Mouse (Mus musculus) common myeloid progenitor, adult 5-6 weeks (primary cell): ENCODE results near the gene Slamf9. TPM values are rescaled to one million over a fixed set of nuclear protein-coding genes. Genes with fewer than 3 reads are reported as not detected.

ENCODE experiments used
- ATAC-seq: replicated peaks from 2 replicates; pipeline ENCODE4 v1.8.0; 2016; ENCODE audit warnings: low read depth, mild to moderate bottlenecking, moderate TSS enrichment, inconsistent platforms; ENCODE audit not compliant: poor library complexity, severe bottlenecking
- total RNA-seq: library from RNA; stranded (forward); fragments of 200-1000, 187-1606 nt; gene quantifications from 2 replicates; pipeline ENCODE4 v1.2.3, GENCODE M21; 2017

The Slamf9 gene
- total RNA-seq, result not detected in 2 replicates

DNA sequence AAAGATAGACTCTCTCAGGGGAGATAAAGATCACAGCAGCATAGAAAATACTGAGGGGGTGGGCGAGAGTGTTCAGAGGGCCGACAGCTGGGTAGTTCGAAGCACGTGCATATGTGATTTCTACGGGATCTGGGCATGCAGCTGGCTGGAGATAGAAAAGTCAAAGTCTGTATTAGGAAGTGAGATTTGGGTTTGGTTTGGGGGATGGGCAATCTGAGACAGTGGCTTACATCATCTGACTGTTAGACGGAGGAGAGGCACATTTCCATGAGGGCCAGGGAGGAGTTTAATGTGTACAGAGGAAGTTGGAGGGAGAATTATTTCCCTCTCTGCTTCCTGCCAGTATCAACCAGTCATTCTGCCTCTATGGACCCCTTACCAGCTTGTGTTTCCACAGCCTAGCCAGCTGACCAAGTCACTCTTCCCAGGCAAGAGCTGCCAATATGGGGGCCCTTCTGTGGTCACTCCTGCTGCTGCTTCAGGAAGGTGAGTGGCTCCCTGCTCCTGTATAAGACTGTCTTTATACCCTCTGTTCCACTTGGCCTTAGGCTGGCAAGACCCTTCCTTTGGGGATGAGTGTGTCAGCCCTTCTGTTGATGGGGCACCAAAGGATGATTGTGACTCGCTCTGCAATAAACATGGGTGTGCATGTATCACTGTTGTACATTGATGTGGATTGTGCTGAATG is at the start of gene Slamf9:
Gene Slamf9, plus strand, starts transcription at position 305 of the 688 bp plus-strand sequence.
- peak; percentile 94 for ATAC-seq

DNA sequence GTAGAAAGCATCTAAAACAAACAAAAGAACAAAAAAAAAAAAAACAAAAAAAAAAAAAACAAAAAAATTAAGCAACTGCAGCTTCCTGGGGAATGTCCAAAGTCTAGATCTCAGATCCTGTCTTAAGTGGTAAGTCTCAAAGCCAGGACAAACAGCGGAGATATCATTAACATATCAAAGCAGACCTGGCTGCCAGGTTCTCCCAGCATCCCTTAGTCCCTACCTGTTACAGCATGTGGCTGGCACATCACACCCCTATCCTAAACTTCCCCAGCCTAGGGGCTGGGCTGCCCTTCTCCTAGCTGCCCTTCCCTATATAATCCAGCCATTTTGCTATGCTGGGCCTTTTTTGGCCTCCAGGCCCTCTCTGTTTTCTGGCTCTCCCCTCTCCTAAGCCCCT is 48.7 kb upstream of the Slamf9 start:
- ATAC-seq, result no peak

DNA sequence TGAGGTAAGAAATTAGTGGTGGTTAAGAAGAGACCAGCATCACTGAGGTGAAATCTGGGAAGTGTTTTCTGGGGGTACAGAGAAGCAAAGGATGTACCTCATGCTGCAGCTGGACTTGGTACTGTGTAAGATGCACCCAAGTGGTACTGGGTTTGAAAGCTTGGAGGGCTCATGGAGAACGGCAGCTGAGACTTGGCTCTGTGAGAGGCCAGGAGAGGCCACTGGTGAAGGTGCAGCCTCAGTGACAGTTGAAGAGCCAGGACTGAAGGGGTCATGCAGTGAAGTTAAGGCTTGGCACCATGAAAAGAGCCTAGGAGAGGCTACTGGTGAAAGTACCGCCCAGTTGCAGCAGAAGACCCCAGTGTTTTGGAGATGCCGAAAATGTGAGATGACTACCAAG is 47.3 kb upstream of the Slamf9 start:
- ATAC-seq, result no peak

DNA sequence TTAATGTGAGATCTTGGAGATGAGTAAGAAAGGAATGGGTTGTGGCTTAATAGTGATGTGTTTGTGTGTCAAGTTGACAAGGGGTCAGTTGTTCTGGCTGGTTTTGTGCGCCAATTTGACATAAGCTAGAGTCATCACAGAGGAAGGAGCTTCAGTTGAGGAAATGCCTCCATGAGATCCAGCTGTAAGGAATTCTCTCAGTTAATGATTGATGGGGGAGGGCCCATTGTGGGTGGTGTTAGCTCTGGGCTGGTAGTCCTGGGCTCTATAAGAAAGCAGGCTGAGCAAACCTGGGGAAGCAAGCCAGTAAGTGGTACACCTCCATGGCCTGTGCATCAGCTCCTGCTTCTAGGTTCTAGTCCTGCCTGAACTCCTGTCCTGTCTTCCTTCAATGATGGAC is 46.5 kb upstream of the Slamf9 start:
- ATAC-seq, result no peak

DNA sequence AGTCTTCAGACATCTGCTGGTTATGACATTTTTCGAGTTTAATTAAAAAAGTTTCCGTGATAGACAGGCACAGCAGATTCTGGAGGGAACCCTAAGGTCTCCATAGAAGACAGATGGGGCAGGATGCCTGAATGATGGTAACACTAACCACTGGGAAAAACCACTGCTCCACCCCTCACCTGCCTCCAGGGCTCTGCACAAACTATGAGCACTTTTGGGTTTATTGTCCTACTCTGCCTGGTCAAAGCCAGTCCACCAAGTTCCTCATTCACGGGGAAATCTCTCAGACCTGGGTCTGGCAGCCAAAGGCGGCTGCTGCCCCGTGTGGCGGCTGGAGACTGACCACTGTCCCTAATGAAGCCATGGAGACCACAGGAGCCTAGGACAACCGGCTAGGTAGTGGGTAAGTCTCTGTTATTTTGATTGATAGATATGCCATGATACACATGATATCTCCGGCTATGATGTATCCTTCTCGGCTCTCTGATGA is 44.4 kb upstream of the Slamf9 start:
- peak; percentile 25; the same call in 1 of the 2 replicates for ATAC-seq

DNA sequence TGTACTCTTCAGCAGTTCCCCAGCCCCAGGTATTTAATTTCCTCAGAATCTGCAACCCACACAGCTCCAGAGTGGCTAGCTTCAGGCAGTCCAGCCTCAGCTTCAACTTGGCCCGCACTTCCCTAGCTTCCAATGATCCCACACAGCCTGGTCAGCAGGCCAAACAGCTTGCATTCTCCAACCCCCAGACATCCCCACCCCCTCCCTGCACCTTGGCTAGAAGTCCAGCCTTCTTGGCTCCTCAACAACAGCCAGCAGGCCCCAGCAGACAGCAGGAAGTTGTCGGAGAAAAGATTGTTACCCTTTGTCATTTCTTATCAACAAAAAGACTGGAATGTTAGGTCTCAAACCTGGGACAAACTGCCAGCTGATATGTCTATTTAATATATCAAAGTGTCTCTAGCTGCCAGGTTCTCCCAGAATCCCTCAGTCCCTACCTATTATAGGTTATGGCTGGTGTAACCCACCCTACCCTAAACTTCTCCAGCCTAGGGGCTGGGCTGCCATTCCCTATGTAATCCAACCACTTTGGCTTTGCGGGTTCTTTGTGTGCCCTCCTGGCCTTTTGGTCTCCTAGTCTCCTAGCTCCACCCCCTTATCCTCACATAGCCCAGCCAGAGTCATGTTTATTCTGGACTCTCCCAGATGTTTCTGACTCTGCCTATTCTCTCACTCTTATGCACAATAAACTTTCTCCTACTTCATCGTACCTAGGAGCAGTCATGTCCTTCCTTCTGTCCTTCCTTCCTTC is 43.1 kb upstream of the Slamf9 start:
- no peak for ATAC-seq

DNA sequence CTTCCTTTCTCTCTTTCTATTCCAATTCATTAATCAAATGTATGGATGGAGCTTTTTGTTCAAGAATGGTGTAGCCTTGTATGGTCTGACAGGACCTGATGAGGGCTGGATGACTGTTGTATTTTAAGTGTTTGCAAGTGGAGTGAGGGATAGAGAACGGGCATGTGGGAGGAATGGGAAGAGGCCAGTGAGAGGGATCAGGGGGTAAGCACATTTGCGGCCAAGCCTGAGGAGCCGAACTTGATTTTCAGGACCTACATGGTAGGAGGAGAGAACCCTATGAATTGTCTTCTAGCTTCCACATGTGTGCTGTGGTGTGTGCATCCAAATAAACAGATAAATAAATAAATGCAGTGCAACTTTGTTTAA is 42.6 kb upstream of the Slamf9 start:
- ATAC-seq, result no peak

DNA sequence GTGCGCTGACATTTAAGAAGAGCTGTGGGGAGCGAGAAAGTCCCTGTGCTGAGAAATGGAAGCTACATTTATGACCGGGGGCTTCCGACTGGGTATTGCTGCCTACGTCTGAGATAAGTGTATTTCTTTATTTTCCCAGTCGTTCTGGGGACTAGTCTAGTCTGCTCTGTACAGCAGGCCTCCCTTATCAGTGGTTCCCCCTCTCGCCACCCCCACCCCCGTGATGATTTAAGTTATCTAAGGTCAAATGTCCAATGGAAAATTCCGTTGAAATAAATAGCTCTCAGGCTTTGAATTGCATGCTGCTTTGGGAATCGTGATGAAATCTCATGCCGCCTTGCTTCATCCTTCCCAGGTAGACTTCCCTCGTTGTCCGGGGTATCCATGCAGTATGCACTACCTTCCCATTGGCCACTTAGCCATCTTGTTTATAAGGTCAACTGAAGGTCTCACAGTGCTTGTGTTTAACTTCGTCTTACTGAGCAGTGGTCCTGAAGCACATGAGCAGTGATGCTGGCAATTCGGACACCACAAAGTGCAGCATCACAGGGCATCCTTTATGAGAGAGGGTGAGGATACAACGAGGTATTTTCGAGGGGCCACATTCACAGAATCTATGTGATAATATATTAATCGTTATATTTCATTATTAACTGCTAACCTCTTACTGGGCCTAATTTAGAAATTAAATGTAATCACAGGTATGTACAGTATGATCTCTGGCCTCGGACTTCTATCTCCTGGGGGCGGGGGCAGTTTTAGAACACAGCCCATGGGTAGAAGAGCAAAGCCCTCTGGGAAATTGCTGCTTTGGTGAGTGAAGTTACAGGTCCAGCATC is 41.9 kb upstream of the Slamf9 start:
- no peak for ATAC-seq

DNA sequence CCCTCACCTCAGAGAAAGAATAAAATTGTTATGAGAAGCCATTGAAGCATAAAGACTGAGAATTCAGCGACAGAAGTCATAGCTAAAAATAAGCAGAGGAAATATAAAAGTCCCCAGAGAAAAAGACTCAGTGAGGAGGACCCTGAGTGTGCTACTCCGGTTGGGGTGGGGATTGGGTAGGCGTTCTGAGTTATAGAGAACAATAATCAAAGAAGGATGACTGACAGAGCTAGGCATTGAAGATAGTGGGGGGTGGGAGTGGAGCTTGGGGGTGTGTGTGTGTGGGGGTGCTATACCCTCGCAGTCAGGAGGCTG is 41.4 kb upstream of the Slamf9 start:
- ATAC-seq, result no peak

DNA sequence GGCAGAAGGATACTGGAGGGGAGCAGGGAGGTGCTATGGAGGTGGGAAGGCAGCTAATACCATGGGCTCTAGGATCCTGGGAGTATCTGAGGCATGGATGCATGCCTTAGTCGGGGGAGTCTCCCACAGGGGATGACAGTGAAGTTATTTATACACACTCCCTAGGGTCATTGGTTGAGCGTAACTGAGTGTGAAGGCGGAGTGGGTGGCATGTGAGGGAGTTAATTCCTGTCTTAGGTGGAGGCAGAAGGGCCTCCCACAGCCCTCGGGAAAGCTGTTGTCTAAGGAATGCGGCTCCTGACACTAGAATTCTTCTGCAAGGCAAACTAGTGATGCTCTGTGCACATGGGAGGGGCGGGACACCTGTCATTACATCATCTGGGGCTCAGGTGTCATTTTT is 38.4 kb upstream of the Slamf9 start:
- no peak for ATAC-seq

DNA sequence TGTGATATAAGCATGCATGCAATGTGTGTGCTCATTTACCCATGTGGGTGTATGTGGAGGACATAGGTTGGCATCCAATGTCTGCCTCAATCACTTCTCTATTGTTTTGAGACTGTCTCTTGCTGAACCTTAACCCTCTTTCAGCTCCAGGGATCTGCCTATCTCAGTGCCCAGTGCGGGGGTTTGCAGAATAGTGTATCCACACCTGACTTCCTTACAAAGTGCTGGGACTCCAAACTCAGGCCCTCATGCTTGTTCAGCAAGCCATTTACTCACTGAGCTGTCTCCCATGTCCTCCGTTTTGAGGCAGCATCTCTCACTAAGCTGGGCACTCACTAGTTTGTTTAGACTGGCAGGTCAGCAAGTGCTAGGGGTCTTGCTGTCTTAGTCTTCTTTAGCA is 36.5 kb upstream of the Slamf9 start:
- no peak for ATAC-seq

DNA sequence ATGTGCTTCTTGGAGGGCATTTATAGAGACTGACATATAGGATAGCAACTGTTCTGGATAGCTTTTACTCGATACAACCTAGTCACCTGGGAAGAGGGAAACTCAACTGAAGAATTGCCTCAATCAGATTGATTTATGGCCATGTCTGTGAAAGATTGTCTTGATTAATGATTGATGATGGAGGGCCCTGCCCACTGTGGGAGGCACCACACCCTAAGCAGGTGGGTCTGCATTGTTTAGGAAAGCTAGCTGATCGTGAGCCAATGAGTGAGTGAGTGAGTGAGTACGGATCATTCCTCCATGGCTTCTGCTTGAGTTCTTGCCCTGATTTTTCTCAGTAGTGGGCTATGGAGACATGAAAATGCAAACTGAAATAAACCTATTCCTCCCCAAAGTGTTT is 34.6 kb upstream of the Slamf9 start:
- no peak for ATAC-seq

DNA sequence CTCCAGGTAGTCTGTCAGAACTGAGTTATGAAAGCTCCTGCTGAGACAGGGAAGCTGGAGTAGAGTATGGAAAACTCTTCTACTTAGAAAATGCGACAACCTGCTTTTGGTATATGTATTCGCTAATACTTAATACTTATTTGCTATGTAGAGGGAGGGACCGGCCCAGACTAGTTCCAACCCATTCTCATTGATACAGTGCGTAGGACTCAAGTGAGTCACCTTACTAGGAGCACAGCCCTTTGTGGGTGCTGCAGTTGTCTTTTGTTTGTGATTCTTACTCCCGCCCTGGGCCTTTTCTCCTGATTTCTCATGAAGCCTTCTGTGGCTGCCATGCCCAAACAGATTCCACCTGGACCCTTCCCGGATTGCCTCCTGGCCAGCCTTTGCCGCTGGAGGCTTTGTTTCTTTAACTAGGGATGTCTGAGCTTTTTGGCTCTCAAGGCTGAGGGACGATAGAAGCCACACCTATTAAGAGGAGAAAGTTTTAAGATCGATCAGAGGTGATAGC is 33.2 kb upstream of the Slamf9 start:
- ATAC-seq, result no peak

DNA sequence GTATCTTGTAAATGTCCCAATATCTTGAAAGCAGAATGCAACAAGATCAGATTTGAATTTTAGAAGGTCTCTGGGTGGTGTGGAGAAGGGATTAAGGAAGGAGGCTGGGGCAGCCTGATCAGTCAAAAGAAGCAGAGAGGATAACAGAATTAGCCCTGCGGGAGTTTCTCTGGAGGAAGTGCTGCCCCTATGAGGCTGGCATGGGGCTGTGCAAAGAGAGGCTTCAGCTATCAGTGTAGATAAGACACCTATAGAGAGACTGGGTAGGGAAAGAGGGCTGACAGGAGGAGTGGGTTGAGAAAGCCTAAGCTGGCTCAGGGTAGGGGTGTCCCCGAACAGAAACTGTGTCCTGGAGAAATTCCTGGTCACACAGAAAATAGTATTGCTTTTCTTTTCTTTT is 24.9 kb upstream of the Slamf9 start:
- ATAC-seq, result peak; percentile 66

DNA sequence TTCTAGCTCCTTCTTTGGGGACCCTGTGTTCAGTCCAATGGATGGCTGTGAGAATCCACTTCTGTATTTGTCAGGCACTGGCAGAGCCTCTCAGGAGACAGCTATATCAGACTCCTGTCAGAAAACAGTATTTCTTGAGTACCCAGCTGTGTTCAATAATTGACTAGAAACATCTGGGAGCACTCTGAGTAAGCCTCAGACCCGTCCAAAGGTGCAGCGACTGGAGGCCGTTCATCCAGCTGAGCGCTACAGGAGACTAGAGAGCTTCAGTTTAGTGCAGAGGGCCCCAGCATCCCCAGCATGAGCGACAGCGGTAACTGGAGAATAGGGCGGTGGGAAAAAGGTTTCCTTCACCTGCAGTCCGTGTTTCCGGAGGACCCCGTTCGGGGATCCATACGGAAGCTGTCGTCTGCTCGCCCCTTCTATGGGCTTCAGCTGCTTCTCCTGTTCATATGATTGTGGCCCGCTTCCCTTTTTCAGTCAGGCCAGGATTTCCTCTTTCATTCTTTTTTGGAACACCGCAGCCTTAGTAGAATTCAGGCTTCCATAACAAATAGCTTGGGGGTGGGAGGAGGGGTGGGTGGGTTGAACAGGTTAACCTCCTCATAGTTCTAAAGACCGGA is 24.2 kb upstream of the Slamf9 start:
- ATAC-seq, result peak; percentile 48

DNA sequence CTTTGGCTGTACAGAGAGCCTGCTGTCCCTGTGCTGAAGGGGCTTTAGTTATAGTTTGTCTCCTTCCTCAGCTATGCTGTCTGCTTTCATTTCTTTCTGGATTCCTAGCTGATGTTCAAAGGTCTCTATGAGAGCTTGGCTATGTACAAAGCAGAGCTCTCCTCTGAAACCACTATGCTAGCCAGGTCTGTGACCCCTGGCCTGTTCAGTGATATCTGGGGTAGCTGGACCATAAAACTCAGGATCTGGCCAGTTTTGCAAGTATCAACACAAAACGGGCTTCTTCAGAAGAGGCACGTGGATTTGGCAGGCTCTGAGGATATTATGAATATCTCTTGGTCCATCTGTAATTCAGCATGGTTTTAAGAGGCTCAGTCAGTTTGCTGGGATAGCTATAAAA is 22.2 kb upstream of the Slamf9 start:
- no peak for ATAC-seq

DNA sequence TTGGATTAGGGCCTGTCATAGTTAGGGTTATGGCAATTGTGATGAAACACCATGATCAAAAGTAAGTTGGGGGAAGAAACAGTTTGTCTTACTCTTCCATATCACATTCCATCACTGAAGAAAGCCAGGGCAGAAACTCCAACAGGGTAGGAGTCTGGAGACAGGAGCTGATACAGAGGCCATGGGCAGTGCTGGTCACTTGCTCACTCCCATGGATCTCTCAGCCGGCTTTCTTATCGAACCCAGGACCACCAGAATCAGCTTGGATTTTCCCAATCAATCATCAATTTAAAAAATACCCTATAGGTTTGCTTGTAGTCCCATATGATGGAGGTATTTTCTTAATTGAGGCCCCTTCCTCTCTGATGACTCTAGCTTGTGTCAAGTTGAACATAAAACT is 21.3 kb upstream of the Slamf9 start:
- ATAC-seq, result no peak

DNA sequence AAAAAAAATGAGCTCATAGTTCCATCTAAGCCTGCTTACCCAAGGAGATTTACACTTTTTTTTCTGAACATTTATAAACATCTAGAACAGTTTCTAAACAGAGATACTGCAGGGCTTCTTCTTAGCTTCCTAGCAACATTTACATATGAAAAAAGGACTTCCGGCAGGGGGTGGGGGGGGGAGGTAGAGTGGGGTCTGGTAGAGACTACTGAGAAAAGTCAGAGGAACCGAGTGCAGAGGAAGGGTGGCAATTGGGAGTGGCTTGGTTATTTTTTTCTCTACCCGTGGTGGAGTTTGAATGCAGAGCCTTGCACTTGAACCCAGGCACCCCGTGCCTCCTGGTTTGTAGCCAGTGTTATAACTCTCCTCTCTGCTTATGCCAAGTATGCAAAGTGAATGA is 19.7 kb upstream of the Slamf9 start:
- ATAC-seq, result peak; percentile 24; the same call in 1 of the 2 replicates

DNA sequence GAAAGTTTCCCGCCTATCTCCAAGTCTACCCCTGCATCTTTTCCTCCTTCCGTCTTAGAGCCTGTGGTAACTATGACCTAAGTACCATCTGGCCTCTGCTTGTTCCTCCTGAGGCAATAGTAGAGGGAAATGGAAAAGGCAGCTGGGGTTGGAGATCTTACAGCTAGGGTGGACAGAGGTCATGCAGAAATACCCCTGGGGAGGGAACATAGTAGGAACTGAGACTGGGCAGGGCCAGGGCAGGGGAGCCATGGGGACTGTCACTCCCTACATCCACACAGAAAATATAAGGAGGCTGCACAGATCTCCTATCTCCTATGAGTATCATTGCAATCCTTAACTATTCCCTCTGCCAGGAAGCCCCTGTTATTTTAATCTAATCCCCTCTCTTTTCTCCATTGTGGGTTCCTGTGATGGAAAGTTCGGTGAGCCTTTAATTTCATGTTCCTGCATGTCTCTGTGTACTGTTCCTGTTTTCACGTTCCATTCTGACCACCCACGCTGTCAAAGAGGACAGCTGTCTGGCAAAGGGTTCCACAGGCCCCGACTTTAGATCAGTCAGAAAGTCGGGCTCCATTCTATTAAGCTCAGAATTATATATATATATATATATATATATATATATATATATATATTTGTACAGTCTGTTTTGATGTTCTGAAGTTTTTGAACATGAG is 19.0 kb upstream of the Slamf9 start:
- peak; percentile 84 for ATAC-seq

DNA sequence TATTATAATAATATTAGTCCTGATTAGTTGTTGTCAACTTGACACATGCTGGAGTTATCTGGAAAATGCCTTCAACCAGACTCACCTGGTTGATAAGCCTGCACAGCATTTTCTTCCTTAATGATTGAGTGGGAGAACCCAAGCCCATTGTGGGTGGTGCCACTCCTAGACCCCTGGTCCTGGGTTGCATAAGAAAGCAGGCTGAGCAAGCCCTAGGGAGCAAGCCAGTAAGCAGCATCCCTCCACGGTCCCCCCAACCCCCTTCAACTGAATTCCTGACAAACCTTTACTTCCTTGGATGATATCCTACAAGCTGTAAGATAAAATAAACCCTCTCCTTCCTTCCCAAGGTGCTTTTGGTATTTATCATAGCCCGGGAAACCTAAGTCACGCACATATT is 18.0 kb upstream of the Slamf9 start:
- ATAC-seq, result no peak
